Mouse (Mus musculus) gastrocnemius, postnatal 4 days (tissue): Measurements from ENCODE around the gene Coro2a. TPM values are rescaled to one million over a fixed set of nuclear protein-coding genes. Genes with fewer than 3 reads are reported as not detected.

ENCODE experiments used
- DNase-seq, 2 experiments: peaks; one replicate each; pipeline ENCODE4 v3.0.0; 2021 to 2022; ENCODE audit warnings: low spot score in 2 of 2, mixed read lengths in 2 of 2
- total RNA-seq, 2 experiments: library from RNA; stranded (reverse); gene quantifications; 2 replicates each; pipeline ENCODE4 v1.2.3; 2021

Coro2a gene
- total RNA-seq, 2 experiments from 2014 or later = 0.80 to 0.81 TPM

- no peak for DNase-seq
These were observed 69.5 kb downstream of the Coro2a start for GRCm38 (mm10) chr4:46532511-46532910.

- DNase-seq = no peak
These were observed 72.3 kb downstream of the Coro2a start for GRCm38 (mm10) chr4:46529722-46530121.

- DNase-seq = no peak
These were observed 74.5 kb downstream of the Coro2a start for GRCm38 (mm10) chr4:46527558-46527926.

DNA sequence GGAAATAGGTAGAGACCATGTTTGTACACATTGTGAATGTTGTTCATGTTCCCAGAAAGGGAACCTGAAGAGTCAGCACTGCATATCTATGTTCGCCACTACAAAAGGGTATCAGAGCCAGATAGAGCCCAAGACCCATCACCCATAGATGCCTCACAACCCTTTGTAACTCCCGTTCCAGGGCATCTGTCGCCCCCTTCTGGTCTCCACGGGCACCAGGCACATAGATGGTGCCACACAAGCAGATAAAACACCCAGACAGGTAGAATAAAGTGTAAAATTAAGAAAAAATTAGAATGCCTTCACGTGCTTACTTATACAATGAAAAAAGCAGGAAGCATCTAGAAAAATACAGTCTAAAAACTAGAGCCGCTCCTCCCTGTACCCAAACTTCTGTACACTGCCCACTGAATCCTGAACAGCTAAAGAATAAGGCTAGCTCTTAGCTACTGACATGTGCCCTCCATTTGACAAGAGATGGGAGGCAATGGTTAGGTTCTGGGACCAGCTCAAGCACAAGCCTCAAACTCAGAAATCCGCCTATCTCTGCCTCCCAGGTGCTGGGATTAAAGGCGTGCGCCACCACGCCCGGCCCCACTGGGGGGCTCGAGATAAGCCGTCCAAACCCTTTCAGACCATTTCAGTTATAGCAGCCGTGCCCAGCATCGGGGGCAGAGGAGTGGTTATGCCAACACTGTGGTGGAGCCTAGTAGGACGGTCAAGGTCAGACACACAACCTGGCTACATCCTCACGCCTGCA, 75.0 kb downstream of the Coro2a start:
- DNase-seq = no peak

- no peak for DNase-seq
These were observed 75.8 kb downstream of the Coro2a start for GRCm38 (mm10) chr4:46526226-46526625.

DNA sequence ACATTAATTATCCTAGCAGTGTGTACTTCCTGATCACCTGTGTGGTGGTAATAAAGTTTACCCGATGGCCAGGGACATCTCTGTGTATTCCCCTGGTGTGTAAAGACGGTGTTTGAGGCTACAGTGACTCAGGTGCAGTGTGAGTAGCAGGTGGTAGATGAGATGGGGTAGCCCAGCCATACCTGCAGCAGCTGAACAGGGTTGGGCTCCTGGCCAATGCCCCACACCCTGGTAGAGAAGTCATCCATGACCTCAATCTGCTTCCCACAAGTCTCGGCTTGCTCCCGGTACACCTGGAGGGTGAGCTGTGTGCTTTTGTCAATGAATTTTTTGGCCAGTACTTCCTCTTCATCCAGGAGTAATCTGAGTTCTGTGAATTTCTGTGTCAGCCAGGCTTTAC, 78.7 kb downstream of the Coro2a start:
- DNase-seq = no peak

DNA sequence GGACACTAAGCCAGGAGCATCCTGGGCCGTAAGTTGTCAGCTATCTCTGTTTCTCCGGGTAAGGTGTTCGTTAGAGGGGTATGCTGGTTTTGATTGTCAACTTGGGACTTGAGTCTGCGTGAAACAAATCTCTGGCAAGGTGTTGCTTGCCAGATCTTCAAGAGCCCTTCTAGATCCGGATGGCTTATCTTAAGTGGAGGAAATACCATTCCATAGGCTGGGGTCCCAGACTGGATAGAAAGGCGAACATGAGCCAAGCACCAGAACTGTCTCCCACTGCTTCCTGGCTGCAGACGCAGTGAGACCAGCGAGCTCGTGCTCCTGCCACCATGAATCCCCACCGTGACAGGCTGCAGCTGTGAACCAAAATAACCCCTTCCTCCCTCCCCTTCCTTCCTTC, 80.5 kb downstream of the Coro2a start:
- no peak for DNase-seq

DNA sequence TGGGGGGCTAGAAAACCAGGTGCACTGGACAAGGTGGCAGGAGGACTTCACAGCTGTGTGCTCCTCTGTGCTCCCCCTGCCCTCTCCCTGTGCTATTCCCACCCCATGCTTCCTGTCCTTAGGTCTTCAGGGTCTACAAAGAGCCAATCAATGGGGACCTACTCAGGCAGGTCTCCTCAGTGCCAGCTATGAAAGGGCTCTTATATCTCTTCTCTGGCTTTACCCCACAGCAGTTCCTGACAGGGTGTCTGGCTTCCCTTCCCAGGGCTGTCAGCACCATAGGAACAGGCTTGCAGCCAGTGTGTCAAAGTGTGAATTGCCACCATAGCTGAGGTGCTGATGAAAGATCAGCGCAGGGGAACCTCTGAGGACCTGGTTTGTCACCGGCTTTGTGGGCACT, 81.5 kb downstream of the Coro2a start:
- DNase-seq = no peak

- peak; percentile 60 to 81 for DNase-seq
These were observed 94.1 kb downstream of the Coro2a start for GRCm38 (mm10) chr4:46507736-46508460.

- peak; percentile 94 to 96 for DNase-seq
These were observed 95.0 kb downstream of the Coro2a start for GRCm38 (mm10) chr4:46506801-46507610.

DNA sequence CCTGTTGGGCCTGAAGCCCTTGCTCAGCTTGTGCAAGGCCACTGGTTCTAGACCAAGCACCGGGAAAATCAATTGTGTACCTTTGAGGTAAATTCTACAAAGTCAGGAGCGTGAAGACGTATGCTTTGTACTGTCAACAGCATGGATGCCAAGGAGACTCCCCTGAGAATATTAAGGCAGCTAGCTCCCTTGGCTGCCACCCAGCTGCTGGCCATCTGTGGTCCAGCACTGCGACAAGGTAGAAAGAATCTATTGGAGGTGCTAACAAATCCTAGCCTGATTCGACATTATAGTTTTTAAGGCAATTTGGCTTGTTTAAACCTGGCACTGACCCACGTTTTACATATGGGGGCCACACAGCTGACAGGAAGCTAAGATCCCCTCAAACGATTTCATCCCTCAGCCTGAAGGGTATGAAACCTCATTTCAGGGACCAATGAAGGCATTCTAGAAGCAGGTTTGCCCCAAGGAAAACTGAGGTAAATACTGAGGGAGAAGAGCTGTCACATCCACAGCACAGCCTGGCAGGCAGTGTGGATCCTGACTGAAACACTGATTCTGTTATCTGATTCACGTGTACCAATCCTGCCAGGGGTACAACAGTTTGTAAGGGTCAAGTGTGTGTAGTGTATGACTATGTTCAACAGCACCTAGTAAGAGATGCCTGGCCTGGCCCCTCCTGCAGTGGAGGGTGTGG, 96.5 kb downstream of the Coro2a start:
- DNase-seq = no peak

GRCm38 (mm10) chr4:46503881-46504280, 98.1 kb downstream of the Coro2a start:
- DNase-seq = no peak

- no peak for DNase-seq
These were observed 99.1 kb downstream of the Coro2a start for GRCm38 (mm10) chr4:46502606-46503502.

DNA sequence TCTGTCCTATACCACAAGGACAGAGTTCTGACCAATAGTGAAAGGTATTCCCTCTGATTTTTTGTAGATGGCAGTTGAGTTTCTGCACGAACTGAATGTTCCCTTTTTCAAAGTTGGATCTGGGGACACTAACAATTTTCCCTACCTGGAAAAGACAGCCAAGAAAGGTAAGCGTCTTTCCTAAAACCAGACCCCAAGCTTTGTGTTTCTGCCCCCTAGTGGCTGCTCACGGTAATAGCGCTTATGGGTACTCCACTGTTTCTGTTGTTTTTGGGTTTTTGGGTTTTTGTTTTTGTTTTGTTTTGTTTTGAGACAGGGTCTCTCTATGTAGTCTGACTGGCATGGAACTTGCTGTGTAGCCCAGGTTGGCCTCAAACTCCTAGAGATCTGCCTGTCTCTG, 103.0 kb downstream of the Coro2a start:
- peak in 1 of 2 experiments; percentile 42 for DNase-seq

DNA sequence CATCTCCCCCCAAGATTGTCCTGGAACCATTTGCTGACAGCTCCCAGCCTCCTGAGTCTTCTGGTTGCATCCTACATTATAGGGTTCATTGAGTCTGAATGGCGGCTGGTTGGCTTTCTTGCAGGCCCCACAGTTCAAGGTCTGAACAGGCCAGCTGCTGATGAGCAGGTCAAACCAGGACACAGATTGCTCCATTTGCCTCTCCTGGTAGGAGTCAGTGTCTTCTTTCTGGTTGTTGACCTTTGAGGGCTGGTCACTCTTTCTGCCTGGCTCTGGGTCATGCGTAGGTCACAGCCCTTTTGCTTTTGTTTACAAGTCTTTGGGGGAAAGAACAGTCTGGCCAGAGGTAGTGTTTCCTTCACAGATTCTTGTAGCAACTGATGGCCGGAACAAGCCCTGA, 103.5 kb downstream of the Coro2a start:
- DNase-seq = no peak

- DNase-seq = peak in 1 of 2 experiments; percentile 42
These were observed 104.6 kb downstream of the Coro2a start for GRCm38 (mm10) chr4:46497286-46497892.

DNA sequence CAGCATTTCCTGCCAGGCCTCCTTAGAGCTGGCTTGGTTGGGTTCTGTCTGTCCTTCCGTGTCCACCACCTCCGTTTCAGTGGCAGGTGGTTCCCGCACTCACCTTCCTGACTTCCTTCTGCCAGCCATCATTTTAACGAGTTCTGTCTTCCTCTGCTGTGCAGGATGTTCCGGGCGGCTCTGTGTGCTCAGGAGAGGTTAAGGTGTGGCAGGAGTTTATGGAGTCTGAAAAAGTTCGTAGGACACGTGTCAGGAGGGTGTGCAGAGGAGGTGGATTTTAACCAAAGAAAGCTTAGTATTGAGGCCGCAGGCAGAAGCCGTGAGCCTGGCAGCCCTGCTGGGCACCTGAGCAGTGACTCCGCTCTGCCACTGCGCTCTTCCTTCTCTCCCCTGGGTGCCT, 106.5 kb downstream of the Coro2a start:
- no peak for DNase-seq

DNA sequence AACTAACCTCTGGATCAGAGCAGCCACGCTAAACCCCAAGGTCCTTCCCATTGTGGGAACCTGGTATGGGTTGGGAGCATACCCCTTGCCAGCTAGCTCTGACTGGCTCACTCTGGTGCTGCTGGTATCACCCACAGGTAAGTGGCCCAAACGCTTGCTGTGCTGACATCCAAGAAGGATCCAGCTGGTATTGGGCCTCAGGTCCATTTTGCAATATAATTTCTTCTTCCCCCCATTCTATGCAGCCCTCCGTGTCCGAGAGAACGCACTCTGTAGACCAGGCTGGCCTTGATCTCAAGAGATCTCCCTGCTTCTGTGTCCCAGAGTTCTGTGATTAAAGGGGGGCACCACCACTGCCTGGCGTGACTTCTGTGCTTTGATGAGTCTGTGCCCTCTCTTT, 108.9 kb downstream of the Coro2a start:
- no peak for DNase-seq

- peak; percentile 91 to 96 for DNase-seq
These were observed 112.7 kb downstream of the Coro2a start, which contains the start of gene Nans for GRCm38 (mm10) chr4:46489028-46489925. Gene Nans (plus strand): TSS chr4:46489248.
